Mouse (Mus musculus): Measurements from ENCODE around the gene Apon. TPM values are rescaled to one million over a fixed set of nuclear protein-coding genes. Genes with fewer than 3 reads are reported as not detected.

Gene Apon
- 3.2 and 4.4 TPM in 2 replicates for polyA plus RNA-seq (2011; ENCODE audit: insufficient read depth, insufficient read length, low replicate concordance, missing spikeins)

DNA sequence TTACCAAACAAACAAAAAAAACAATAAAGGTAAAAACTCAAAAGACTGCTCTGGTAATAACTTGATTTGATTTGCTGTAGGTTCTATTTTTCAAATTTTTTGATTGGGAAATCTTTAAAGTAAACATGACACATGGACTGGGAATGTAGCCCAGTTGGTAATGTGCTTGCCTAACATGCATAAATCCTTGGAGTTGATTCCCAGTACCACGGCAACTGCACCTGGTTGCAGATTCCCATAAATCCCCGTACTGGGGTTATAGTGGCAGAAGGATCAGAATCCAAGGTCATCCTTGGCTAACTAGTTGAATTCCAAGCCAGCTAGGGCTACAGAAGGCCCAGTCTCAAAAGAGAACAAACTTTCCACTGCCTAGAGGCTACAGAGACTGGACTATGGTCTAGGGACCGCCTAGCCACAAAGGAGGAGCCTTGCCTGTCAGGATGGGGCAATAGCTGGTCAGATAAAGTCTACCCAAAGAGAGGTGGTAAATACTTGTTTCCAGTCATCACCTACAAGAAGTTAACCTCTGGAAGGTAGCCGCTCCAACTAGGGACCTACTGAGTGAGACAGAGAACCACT, at the start of gene Apon:
TSS of gene Apon (plus strand) at position 420 of the 579 bp plus-strand sequence.
- H3K27ac ChIP-seq (ENCODE audit: control insufficient read depth, insufficient read depth, low read depth, low read length, poor library complexity) = no peak within 1 kb of the TSS
- no peak within 1 kb of the TSS for H3K4me3 ChIP-seq (replicated peaks; ENCODE audit: control insufficient read depth, low read depth, low read length)
- 84% methylated on average over 4 of the region's 4 CpGs for WGBS
- H3K4me1 ChIP-seq (ENCODE audit: control insufficient read depth, insufficient read depth, low read length) = no peaks in the 10 kb centered on the region
- TF ChIP-seq POLR2A (IDR thresholded peaks at IDR 0.05; ENCODE audit: borderline replicate concordance, control insufficient read depth, low read depth, low read length) = no peak
- no peak for TF ChIP-seq CTCF (IDR thresholded peaks at IDR 0.05; ENCODE audit: control insufficient read depth, insufficient read depth, low read length)

DNA sequence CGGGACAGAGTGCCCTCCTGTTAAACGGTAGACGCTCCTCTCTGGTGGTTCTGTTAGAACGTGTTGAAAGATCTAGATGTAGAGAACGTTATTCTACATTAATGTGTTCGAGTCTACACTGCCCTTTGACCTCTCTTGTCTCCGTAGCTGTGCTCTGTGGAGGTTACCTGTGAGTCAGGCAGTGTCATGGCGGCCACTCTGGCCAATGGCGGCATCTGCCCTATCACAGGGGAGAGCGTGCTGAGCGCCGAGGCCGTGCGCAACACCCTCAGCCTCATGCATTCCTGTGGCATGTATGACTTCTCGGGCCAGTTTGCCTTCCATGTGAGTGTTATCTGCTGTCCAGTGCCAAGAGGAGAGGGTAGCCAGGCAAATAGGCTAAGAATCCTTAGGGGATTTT, 49.0 kb upstream of the Apon start:
- no peak overlapping the region for H3K27ac ChIP-seq (ENCODE audit: control insufficient read depth, insufficient read depth, low read depth, low read length, poor library complexity)
- H3K4me3 ChIP-seq (replicated peaks; ENCODE audit: control insufficient read depth, low read depth, low read length) = no peak overlapping the region
- WGBS = 80% methylated on average over 15 of the region's 15 CpGs
- TF ChIP-seq POLR2A (IDR thresholded peaks at IDR 0.05; ENCODE audit: borderline replicate concordance, control insufficient read depth, low read depth, low read length) (no peak), CTCF (IDR thresholded peaks at IDR 0.05; ENCODE audit: control insufficient read depth, insufficient read depth, low read length) (no peak)
- H3K4me1 ChIP-seq (ENCODE audit: control insufficient read depth, insufficient read depth, low read length) = no peaks in the 10 kb centered on the region

DNA sequence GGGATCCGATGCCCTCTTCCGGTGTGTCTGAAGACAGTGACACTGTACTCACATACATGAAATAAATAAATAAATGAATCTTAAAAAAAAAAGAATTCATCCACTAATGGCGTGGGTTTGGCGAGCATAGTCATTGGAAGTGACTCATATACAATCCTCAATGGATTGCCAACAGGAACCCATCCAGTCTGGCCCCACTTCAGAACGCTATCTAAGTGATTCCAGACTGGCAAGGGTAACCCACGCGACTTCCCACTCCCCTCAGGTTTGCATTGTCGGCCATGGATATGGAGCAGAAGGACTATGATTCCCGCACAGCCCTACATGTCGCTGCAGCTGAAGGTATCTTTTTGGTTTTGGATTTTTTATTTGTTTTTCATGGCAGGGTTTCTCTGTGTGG, 45.6 kb upstream of the Apon start:
- H3K4me3 ChIP-seq (replicated peaks; ENCODE audit: control insufficient read depth, low read depth, low read length) = no peak overlapping the region
- no peak overlapping the region for H3K27ac ChIP-seq (ENCODE audit: control insufficient read depth, insufficient read depth, low read depth, low read length, poor library complexity)
- no peaks in the 10 kb centered on the region; the same call in 1 of the 2 replicates for H3K4me1 ChIP-seq (ENCODE audit: control insufficient read depth, insufficient read depth, low read length)
- TF ChIP-seq POLR2A (IDR thresholded peaks at IDR 0.05; ENCODE audit: borderline replicate concordance, control insufficient read depth, low read depth, low read length) (no peak), CTCF (IDR thresholded peaks at IDR 0.05; ENCODE audit: control insufficient read depth, insufficient read depth, low read length) (no peak)
- 93% methylated on average over 10 of the region's 10 CpGs for WGBS

GRCm38 (mm10) chr10:128209311-128210009, 44.4 kb upstream of the Apon start:
- no peaks in the 10 kb centered on the region; the same call in 1 of the 2 replicates for H3K4me1 ChIP-seq (ENCODE audit: control insufficient read depth, insufficient read depth, low read length)
- 81% methylated on average over 11 of the region's 11 CpGs for WGBS
- TF ChIP-seq POLR2A (IDR thresholded peaks at IDR 0.05; ENCODE audit: borderline replicate concordance, control insufficient read depth, low read depth, low read length) (no peak), CTCF (IDR thresholded peaks at IDR 0.05; ENCODE audit: control insufficient read depth, insufficient read depth, low read length) (no peak)
- H3K4me3 ChIP-seq (replicated peaks; ENCODE audit: control insufficient read depth, low read depth, low read length) = no peak overlapping the region
- no peak overlapping the region for H3K27ac ChIP-seq (ENCODE audit: control insufficient read depth, insufficient read depth, low read depth, low read length, poor library complexity)

DNA sequence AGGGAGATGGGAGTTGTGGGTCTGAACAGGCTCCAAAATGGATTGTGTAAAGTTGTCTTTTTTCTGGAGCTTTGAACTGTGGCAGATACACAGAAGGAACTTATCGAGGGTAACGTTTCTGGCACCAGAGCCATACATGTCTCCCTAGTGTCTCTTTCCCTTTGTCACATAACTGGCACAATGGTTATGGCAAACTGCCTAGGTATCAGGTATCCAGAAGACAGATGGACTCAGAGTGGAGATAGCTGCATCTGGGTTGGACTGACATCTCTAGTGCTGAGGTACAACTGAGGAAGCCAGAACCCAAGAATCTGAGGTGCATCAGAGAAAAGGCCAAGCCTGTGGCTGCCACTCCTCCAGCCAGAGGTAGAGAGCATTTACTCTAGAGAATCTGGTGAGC, 43.8 kb upstream of the Apon start:
- H3K4me3 ChIP-seq (replicated peaks; ENCODE audit: control insufficient read depth, low read depth, low read length) = no peak overlapping the region
- 60% methylated on average over 2 of the region's 2 CpGs for WGBS
- TF ChIP-seq CTCF (IDR thresholded peaks at IDR 0.05; ENCODE audit: control insufficient read depth, insufficient read depth, low read length) (no peak), POLR2A (IDR thresholded peaks at IDR 0.05; ENCODE audit: borderline replicate concordance, control insufficient read depth, low read depth, low read length) (no peak)
- no peaks in the 10 kb centered on the region; the same call in 1 of the 2 replicates for H3K4me1 ChIP-seq (ENCODE audit: control insufficient read depth, insufficient read depth, low read length)
- no peak overlapping the region for H3K27ac ChIP-seq (ENCODE audit: control insufficient read depth, insufficient read depth, low read depth, low read length, poor library complexity)

GRCm38 (mm10) chr10:128210954-128211353, 42.9 kb upstream of the Apon start:
- 12% methylated on average over 14 of the region's 14 CpGs for WGBS
- Histone ChIP-seq H3K4me1 (ENCODE audit: control insufficient read depth, insufficient read depth, low read length) (no peaks in the 10 kb centered on the region; the same call in 1 of the 2 replicates), H3K27ac (ENCODE audit: control insufficient read depth, insufficient read depth, low read depth, low read length, poor library complexity) (no peak overlapping the region), H3K4me3 (replicated peaks; ENCODE audit: control insufficient read depth, low read depth, low read length) (peak overlapping the region; percentile 81)
- TF ChIP-seq CTCF (IDR thresholded peaks at IDR 0.05; ENCODE audit: control insufficient read depth, insufficient read depth, low read length) = no peak
- no peak for TF ChIP-seq POLR2A (IDR thresholded peaks at IDR 0.05; ENCODE audit: borderline replicate concordance, control insufficient read depth, low read depth, low read length)

- WGBS = under 1% methylated on average over 30 of the region's 30 CpGs
- TF ChIP-seq CTCF (IDR thresholded peaks at IDR 0.05; ENCODE audit: control insufficient read depth, insufficient read depth, low read length) = no peak
- TF ChIP-seq POLR2A (IDR thresholded peaks at IDR 0.05; ENCODE audit: borderline replicate concordance, control insufficient read depth, low read depth, low read length) = peak; percentile 71
- Histone ChIP-seq H3K4me1 (ENCODE audit: control insufficient read depth, insufficient read depth, low read length) (no peaks in the 10 kb centered on the region; the same call in 1 of the 2 replicates), H3K27ac (ENCODE audit: control insufficient read depth, insufficient read depth, low read depth, low read length, poor library complexity) (no peak within 1 kb of the TSS), H3K4me3 (replicated peaks; ENCODE audit: control insufficient read depth, low read depth, low read length) (peak within 1 kb of the TSS; percentile 81)
Observed at GRCm38 (mm10) chr10:128211390-128212108, 42.3 kb upstream of the Apon start, which contains the start of gene Spryd4. Spryd4 (minus strand) TSS chr10:128211807.

GRCm38 (mm10) chr10:128212148-128212547, 41.7 kb upstream of the Apon start:
- no peak overlapping the region for H3K27ac ChIP-seq (ENCODE audit: control insufficient read depth, insufficient read depth, low read depth, low read length, poor library complexity)
- H3K4me3 ChIP-seq (replicated peaks; ENCODE audit: control insufficient read depth, low read depth, low read length) = peak overlapping the region; percentile 81
- WGBS = 44% methylated on average over 6 of the region's 6 CpGs
- no peak for TF ChIP-seq CTCF (IDR thresholded peaks at IDR 0.05; ENCODE audit: control insufficient read depth, insufficient read depth, low read length)
- TF ChIP-seq POLR2A (IDR thresholded peaks at IDR 0.05; ENCODE audit: borderline replicate concordance, control insufficient read depth, low read depth, low read length) = no peak
- H3K4me1 ChIP-seq (ENCODE audit: control insufficient read depth, insufficient read depth, low read length) = no peaks in the 10 kb centered on the region; the same call in 1 of the 2 replicates
